Mouse (Mus musculus) 3134 (cell line): ENCODE data around the gene Crhr2.

ENCODE experiments used
- DNase-seq: peaks from one replicate; pipeline ENCODE4 v3.0.0-alpha.2; 2011; ENCODE audit warnings: low spot score; ENCODE audit not compliant: insufficient read length; ENCODE audit errors: extremely low read depth

Crhr2 gene

GRCm38 (mm10) chr6:55054491-55054890, 78.3 kb downstream of the Crhr2 start:
- no peak for DNase-seq

- no peak for DNase-seq
These were observed 83.6 kb downstream of the Crhr2 start for GRCm38 (mm10) chr6:55049186-55049585.

GRCm38 (mm10) chr6:55045326-55045725, 87.5 kb downstream of the Crhr2 start:
- DNase-seq, result no peak

GRCm38 (mm10) chr6:55044542-55044941, 88.3 kb downstream of the Crhr2 start:
- DNase-seq, result no peak

- DNase-seq, result no peak
These were observed 89.6 kb downstream of the Crhr2 start for GRCm38 (mm10) chr6:55043206-55043605.
